Mouse (Mus musculus) activated CD4-positive, CD25-positive, alpha-beta regulatory T cell, adult 4 months (primary cell): ENCODE results near the gene C730034F03Rik. TPM values are rescaled to one million over a fixed set of nuclear protein-coding genes. Genes with fewer than 3 reads are reported as not detected.

Source experiments
- ATAC-seq: one replicate; pipeline ENCODE4 v1.8.0; 2017
- polyA plus RNA-seq, 2 experiments: library from polyadenylated mRNA; unstranded; fragments of 100-300 nt; shearing (Covaris generic); gene quantifications; one replicate each; pipeline ENCODE4 v1.2.1; 2017

C730034F03Rik gene
- polyA plus RNA-seq, 2 experiments from 2014 or later = 4.1 to 5.8 TPM

GRCm38 (mm10) chr15:89432946-89433345 is 3.6 kb downstream of the C730034F03Rik start:
- ATAC-seq = no peak

DNA sequence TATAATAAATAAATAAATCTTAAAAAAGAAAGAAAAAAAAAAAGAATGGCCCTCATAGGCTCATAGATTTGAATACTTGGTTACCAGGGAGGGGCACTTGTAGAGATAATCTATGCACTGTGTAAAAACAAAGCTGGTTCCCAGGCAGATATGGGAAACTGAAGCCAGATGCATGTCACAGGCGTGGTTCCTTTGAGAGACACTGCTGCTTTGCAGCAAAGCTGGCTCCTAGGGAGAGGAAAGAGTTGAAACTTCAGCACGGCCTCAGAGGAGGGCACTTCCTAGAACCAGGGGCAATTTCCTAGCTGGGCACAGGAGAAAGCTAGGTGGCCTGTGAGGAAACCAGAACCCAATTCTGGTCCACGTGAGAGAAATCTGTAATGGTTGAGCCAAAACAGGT is 4.7 kb downstream of the C730034F03Rik start:
- ATAC-seq = no peak

- ATAC-seq = no peak
These were observed 6.5 kb downstream of the C730034F03Rik start for GRCm38 (mm10) chr15:89435878-89436277.

GRCm38 (mm10) chr15:89442486-89443070 is 13.2 kb downstream of the C730034F03Rik start:
- no peak for ATAC-seq

- ATAC-seq = no peak
These were observed 23.8 kb downstream of the C730034F03Rik start for GRCm38 (mm10) chr15:89452906-89453864.

DNA sequence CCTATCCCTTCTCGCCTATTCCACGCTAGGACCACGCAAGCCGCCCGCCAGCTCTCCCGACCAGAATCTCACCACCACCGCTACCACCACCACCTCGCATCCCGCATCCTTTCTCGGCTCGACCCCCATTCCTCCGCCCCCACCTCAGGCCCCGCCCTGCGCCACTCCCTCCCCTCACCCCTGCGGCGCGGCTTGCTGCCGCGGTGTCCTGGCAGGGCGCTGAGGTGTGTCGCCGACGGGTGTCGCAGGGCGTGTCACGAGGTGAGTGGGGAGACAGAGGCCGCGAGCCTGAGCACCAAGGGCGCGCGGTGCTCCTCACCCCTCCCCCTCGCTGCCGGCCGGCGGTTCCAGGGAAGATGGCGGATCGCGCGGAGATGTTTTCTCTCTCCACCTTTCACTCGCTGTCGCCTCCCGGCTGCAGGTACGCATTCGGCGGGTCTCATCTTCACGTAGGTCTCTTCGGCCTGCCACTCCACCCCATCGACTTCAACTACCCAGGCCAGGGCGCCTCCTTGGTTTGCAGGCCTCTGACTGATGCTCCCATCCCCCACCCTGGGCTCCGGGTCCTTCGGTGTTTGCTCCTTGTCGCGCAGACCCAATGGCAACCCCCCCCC is 24.6 kb downstream of the C730034F03Rik start, which contains the start of gene Mapk8ip2:
Mapk8ip2 (plus strand) TSS at position 49 of the 614 bp plus-strand sequence.
- ATAC-seq = no peak

DNA sequence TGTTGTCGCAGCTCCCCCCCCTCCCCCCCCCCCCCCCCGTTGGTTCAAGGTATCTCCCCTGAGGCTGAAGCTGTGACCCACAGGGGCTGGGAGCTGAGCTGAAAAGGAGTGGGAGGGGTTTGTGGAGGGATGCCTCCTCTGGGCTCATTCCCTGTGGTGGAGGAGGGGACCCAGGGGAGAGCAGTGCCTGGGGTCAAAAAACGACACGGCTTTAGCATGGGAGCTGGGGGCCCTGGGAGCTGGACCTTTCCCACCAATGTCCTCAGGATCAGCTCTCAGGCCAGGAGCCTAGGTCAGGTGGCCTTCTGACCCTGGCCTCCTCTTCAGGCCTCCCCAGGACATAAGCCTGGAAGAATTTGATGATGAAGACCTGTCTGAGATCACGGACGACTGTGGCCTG is 25.5 kb downstream of the C730034F03Rik start:
- ATAC-seq = no peak

DNA sequence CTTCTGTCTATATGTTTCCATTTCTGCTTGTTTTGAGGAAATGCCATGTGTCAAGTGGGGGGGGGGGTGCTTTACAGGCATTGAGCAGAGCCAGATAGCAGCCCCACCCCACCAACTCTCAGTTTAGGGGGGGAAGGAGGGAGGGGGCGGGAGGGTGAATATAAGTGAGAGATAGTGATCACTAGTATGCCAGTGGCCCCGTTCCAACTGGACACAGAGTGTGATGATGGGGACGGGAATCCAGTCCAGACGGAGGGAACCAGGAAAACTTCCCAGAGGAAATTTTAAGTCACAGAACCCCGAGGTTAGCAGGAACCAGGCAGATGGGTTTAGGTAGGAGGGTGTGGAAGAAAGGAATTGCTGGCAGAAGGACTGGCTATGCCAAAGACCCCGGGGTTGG is 26.3 kb downstream of the C730034F03Rik start:
- no peak for ATAC-seq

DNA sequence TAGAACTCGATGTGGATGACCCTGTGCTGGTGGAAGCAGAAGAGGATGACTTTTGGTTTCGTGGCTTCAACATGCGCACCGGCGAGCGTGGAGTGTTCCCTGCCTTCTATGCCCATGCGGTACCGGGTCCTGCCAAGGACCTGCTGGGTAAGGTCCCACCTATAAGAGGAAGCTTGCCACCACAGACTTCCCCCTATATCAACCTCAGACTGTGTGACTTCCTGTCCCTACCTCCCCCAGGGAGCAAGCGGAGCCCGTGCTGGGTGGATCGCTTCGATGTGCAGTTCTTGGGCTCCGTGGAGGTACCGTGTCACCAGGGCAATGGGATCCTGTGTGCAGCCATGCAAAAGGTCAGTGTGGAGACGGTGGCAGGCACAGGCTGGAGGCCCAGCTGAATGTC is 29.6 kb downstream of the C730034F03Rik start:
- ATAC-seq = peak; percentile 57

- no peak for ATAC-seq
These were observed 30.4 kb downstream of the C730034F03Rik start for GRCm38 (mm10) chr15:89459821-89460220.

DNA sequence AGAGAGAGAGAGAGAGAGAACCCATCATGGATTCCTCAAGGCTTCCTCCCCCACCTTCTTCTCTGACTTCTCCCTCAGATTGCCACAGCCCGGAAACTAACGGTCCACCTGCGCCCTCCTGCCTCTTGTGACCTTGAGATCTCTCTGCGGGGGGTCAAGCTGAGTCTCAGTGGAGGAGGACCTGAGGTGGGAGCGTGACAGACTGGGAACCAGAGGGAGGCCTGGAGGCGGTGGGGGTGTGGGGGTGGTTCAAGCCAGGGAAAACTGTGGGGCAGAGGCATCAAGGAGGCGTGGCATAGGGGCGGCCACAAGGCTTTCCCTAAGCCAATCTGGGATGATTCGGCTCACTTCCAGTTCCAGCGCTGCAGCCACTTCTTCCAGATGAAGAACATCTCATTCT is 30.9 kb downstream of the C730034F03Rik start:
- no peak for ATAC-seq

DNA sequence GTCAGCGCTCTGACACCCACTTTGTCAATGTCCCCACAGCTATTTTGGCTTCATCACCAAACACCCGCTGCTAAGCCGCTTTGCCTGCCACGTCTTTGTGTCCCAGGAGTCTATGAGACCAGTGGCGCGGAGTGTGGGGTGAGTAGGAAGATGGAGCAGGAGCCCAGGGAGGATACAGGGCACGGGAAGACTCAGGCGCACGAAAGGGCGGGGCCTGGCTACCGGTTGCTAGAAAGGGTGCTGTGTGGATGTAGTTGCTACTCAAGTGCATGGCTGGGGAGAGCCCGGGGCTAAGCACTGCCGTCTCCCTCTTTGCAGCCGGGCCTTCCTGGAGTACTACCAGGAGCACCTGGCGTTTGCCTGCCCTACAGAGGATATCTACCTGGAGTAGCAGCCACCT is 31.9 kb downstream of the C730034F03Rik start:
- ATAC-seq = no peak

- no peak for ATAC-seq
These were observed 32.8 kb downstream of the C730034F03Rik start for GRCm38 (mm10) chr15:89462176-89462575.

DNA sequence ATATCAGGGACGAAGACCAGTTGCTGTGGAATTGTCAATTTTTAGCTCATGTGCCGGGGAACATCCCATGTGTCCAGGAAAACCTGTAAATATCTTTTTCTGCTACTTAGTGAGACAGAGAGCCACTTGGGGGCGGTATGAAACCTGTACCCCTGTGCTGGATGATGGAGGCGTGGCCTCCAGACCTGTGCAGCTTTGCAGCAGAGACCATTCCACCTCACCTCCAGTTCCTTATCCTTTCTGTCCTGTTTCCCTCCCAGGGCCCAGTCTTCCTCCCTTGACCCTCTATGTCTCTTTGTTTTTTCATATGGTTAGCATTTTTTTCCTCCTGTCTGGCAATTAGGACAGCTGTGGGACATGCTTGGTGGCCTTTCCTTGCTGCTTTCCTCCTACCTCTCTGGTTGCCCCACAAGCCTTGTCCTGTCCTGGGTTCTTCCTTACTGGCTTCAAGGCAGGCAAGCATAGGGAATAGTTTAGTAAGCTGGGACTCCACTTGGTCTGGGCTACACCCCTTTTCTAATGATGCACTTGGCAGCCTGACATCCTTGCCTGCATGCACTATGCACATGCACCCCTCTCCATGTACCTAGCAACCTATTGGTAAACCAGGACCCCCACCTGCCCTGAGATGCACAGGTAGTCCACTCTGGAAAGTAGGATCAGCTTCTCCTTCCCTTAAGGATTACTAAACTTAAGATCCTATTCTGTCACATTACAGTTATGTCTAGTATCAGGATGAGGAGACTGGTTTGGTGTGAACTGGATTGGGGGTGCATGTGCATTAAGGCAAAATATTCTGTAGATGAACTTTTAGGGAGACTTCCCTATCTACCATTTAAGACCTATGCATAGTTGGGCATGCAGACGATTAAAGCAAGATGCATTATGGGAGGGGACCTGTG is 34.2 kb downstream of the C730034F03Rik start:
- ATAC-seq = no peak

- no peak for ATAC-seq
These were observed 35.7 kb downstream of the C730034F03Rik start for GRCm38 (mm10) chr15:89465052-89465451.

- ATAC-seq = no peak
These were observed 39.2 kb downstream of the C730034F03Rik start for GRCm38 (mm10) chr15:89468577-89468976.

DNA sequence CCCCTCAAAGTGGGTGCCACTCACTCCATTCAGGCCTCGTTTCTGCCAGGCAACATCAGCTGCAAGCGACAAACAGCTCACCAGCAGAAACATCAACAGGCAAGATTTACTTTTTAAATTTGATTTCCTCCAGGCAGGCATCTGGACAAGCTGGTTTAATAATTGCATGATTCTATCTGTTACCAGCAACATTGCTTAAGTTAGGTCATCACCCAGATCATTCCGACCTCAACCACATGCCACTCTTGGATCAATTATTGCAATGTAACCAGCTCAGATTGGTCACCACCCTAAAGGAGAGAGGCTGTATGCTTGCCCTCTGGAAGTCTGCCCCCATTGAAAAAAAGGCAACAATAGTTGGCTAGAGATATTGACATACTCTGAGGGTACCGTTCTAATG is 42.1 kb downstream of the C730034F03Rik start:
- no peak for ATAC-seq

- ATAC-seq = no peak
These were observed 44.0 kb downstream of the C730034F03Rik start for GRCm38 (mm10) chr15:89473370-89473769.

GRCm38 (mm10) chr15:89473921-89474320 is 44.5 kb downstream of the C730034F03Rik start:
- ATAC-seq = no peak

DNA sequence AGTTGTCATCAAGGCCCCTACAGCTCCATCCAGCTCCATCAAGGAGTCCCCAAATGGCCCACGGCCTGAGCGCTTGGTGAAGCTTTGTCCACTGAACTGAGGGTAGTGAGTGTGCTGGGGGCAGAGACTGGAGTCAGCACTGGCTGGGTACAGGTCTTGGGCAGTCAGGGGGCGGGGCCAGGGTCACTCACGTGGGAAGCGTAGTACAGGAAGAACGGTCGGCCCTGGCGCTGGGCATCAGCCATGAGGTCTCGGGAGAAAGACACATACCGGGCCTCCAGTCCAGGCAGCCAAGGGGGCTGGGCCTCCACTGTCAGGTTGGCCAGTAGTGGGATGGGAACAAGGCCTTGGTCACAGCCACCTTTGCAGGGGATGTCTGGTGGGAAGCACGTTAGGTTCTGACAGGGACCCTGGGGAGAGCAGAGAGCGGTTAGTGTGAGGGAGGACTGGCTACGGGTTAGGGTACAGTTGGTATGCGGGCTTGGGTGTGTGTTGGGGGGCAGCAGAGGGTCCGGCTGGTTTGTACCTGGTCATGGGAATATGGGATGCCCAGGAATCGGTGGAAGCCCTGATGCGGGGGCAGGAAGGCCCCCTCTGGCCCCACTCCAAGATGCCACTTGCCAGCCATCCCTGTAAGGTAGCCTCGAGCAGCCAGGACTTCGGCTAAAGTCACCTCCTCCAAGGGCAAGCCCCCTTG is 45.4 kb downstream of the C730034F03Rik start:
- ATAC-seq = no peak

- no peak for ATAC-seq
These were observed 45.9 kb downstream of the C730034F03Rik start for GRCm38 (mm10) chr15:89475293-89475600.
